Mouse (Mus musculus) heart, adult 11 months (tissue): Measurements from ENCODE around the gene Acot3.
A peak's percentile ranks its signal among the peaks of the same experiment; 100 is the strongest.
"Not testable (repeated sequence)": the region's sequence is repeated elsewhere in the genome, so short reads cannot be mapped to it uniquely, and the experiment has no call there.

Experiments
- DNase-seq: peaks from one replicate; pipeline ENCODE4 v3.0.0; 2022

The Acot3 gene

DNA sequence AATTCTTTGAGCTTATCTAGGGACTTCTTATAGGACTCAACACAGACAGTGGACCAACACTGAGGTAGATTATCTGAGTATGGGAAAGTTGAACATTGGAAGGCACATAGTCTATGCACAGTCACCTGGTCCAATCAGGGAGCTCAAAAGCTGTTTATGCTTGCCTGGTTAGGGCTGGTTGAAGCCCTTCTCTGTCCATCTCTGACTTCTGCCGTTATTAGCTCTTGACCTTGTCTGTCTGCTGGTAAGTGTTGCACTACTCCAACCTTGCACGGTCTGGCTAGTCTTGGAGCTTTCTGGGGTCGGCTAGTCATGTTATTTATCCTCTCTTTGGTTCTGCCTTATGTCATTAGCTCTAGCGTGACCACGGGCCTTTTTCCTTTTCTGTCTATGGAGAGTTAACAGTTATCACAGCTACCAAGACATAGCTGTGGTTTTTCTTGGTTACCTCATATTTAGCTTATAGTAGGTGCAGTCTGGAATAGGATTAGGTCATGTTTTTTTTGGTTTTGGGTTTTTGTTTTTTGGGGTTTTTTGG, at the start of gene Acot3:
Gene Acot3, plus strand, starts transcription at position 208 of the 538 bp plus-strand sequence.
- DNase-seq = peak; percentile 71

GRCm38 (mm10) chr12:84003866-84004265, 48.1 kb upstream of the Acot3 start:
- no peak for DNase-seq

GRCm38 (mm10) chr12:84008251-84008650, 43.7 kb upstream of the Acot3 start:
- no peak for DNase-seq

GRCm38 (mm10) chr12:84008729-84009128, 43.2 kb upstream of the Acot3 start:
- DNase-seq = no peak

GRCm38 (mm10) chr12:84009171-84009965, 42.6 kb upstream of the Acot3 start, which contains the start of gene Acot1:
Gene Acot1 (plus strand): TSS chr12:84009490.
- peak; percentile 99 for DNase-seq

DNA sequence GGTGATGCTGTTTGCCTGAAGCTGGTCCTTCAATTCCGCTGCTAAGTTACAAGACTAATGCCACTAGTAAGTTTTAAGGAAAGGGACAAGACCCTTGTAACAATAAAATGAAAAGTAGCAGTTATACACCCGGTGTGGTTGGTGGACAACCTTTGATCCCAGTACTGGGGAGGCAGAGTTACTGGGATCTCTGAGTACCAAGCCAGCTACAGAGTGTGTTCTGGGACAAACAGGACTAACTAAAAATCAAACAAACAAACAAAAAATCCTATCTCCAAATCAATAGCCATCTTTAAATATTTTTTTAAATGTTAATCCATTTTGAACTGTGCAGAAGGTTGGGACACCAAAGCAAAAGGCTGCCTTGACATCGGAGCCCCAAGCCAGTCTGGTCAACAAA, 41.7 kb upstream of the Acot3 start:
- DNase-seq = no peak

DNA sequence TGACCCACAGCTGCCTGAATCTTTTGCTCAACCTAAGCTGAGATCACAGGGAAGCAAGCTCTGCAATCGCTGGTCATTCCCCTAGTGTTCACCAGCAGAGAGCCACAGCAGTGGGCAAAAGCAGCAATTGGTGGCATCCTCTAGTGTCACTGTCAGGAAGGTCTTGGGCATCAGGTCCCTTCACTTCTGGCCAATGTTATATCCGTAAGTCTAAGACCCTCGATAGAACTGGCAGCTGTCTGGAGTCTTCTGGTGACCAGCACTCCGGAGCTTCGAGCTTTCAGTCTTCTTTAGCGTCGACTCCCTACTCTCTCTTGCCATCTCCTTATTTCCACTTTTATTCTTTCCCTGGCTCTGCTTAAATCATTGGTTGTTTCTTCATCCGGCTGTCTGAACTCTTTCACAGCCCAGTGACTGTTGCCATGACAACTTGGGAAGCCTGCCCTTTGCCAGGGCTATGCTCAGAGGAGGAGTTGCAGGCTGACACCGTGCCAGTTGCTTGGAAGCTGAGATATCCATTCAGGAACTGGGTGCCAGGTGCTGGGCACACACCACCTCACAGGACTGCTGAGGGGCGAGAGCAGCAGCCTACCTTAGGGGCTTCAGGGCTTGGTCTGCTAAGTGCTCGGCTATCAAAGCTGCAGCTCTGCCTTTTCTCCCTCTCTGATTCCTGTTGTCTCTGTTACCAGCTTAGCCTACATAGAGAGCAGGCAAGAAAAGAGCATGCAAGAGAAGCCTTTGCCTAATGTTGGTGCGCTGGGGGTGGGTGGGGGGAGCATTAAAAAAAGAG, 40.5 kb upstream of the Acot3 start:
- peak; percentile 96 for DNase-seq

DNA sequence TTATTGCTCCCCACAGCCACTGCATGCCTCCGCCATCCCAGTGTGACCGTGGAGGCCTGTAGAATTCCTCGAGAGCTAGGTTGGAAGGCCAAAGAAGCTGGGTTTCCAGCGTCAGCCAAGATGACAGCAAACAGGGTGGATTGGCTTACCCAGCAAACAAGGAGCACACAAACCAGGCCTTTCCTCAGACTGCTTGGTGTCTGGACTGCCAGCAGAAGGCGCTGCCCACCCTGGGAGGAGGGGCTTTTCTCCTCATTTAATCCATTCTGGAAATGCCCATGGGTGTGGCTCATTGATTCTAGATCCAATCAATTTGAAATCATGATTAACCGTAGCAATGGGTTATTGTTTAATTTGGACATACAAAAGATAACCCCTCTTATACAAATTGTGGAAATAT, 38.8 kb upstream of the Acot3 start:
- no peak for DNase-seq

DNA sequence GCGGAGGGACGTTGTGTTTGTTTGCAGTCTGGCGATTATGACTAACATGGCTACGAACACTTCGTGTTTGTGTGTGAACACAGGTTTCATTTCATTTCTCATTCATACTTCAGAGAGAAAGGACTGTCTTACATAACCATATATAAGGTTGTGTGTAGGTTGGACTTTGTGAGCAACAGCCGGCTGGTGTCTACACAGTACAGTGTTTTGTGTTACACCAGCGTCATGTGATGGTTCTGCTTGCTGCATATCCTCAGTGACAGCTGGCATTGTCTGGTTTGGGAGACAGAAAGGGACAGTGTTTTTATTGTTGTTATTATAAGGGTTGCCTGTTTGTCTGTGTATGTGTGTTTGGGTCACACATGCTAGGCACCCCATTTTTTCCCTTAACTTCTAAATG, 38.2 kb upstream of the Acot3 start:
- DNase-seq = no peak

DNA sequence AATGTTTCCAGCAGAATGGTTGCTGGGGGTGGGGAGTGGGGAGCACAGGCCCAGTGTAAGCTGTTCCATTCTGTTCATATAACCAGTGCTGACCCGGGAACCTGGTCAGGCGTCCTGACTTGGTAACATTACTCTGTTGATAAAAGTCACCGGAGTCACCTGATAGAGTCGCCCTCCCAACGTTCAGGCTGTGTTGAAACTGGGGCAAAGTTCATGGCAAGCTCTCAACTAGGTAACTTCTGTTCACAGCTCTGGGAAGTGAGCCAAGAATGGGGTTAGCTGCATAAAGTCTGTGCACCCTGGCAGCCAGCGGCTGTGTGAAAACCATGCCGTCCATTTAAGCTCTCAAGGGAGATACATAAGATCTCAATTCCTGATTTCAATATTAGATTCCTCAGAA, 31.4 kb upstream of the Acot3 start:
- peak; percentile 97 for DNase-seq

DNA sequence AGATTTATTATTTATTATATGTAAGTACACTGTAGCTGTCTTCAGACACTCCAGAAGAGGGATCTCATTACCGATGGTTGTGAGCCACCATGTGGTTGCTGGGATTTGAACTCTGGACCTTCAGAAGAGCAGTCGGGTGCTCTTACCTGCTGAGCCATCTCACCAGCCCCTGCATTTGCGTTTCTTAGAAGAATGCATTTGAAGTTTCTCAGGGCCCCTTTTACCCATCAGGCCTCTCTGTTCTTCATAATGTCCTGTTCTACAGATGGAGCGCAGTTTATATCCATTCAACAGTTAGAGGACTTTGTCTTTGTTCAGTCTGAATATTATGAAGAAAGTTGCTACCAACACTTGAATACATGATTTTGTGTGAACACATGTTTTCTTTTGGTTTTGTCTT, 29.7 kb upstream of the Acot3 start:
- not testable (repeated sequence) for DNase-seq

DNA sequence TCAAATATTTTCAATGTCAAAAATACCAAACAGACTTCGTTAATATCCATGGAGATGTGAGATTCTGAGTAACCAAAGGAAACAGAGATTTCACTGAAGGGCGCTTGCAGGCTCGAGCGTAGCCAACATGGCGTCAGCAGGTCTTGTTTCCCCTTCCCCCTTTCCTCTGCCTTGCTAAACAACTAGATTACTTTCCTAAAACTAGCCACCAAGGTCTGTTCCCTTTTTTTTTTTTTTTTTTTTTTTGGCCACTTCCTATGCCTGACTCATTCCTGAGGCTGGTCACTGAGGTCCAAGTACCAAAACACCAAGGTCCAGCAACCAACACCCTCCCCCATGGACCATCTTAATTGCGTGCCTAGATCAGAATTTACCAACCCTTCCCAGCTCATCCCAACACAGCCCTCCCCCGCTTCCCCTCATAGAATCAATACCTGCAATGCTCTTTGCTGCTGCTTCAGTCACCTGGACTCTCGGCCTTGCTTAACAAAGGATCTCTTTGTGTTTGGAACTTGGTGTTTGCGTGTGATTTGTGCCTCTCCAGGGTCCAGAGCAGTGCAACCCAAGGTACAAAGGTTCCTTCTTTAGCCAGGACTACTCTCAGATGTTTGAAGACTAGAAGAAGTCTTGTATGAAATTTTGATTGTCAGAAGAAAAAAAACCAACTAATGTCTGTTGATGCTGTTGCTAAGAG, 28.7 kb upstream of the Acot3 start:
- no peak for DNase-seq

- DNase-seq = no peak
Observed at GRCm38 (mm10) chr12:84025888-84026287, 26.1 kb upstream of the Acot3 start.

DNA sequence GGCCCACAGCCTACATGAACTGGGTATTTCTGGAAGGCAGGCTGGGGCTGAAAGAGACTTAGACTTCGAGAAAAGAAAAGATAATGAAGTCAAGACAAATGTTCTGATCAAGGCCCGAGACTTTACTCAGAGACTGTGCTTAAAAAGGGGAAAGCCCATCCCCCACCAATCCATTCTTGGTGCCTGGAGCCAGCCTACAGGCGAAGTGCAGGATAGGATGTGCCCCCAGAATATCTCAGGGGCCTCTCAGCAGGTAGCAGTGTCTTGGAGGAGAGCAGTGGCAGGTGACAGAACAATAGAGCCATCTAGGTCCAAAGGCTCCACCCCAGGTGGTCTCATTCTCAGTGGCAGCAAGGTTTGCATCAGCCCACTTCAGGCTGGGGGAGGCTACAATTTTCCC, 23.6 kb upstream of the Acot3 start:
- not testable (repeated sequence) for DNase-seq

GRCm38 (mm10) chr12:84029043-84029442, 22.9 kb upstream of the Acot3 start:
- not testable (repeated sequence) for DNase-seq

- DNase-seq = peak; percentile 95
Observed at GRCm38 (mm10) chr12:84030659-84031332, 21.1 kb upstream of the Acot3 start.

GRCm38 (mm10) chr12:84032854-84033253, 19.1 kb upstream of the Acot3 start:
- DNase-seq = no peak

DNA sequence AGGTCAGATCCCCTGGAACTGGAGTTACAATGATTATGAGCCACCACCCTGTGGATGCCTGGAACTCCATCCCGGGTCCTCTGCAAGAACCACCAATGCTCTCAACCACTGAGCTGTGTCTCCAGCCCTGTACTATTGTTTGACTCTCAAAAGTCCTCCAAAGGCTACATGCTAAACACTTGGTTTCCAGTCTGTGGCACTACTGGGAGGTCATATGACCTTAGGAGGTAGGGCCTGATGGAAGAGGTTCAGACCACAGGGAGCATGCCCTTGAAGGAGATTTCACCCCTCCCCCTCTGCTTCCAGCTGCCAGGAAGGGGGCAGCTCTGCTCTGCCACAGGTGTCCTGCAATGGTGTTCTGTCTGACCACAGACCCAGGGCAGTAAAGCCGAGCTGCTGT, 18.6 kb upstream of the Acot3 start:
- DNase-seq = not testable (repeated sequence)

GRCm38 (mm10) chr12:84034108-84034507, 17.8 kb upstream of the Acot3 start:
- no peak for DNase-seq

DNA sequence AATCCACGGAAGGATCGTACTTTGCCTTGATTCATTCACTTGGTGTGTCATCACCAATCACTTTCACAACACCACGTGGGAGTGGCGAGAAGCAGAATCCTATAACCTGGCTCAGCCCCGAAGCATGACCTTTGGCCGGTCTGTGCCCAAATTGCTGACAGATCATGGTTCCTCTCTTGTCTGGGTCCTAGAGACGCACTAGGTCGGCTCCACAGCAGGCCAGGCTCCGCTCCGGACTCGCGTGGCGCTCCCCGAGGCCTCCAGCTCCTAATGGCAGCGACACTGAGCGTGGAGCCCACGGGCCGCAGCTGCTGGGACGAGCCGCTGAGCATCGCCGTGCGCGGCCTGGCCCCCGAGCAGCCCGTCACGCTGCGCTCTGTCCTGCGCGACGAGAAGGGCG, 13.7 kb upstream of the Acot3 start, which contains the start of gene Acot4:
Gene Acot4, plus strand, starts transcription at position 139 of the 400 bp plus-strand sequence.
- DNase-seq = not testable (repeated sequence)

DNA sequence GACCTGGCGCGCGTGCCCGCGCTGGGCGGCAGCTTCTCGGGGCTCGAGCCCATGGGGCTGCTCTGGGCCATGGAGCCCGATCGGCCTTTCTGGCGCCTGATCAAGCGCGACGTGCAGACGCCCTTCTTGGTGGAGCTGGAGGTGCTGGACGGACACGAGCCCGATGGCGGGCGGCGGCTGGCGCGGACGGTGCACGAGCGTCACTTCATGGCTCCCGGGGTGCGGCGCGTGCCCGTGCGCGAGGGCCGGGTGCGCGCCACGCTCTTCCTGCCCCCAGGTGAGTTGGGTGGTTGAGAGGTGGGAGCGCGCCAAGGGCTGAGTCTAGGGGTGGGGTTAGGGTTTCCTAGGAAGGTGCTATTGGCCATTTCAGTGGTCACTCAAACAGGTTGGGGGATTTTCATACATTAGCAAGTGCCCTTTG, 13.2 kb upstream of the Acot3 start, which contains the start of gene Gm49366:
Gene Gm49366, plus strand, starts transcription at position 245 of the 421 bp plus-strand sequence.
- peak; percentile 91 for DNase-seq

GRCm38 (mm10) chr12:84042248-84042647, 9.7 kb upstream of the Acot3 start:
- no peak for DNase-seq
